Mouse (Mus musculus) cerebral cortex, adult 2 months (tissue): ENCODE data around the gene Pip5k1b.

Experiments used
- WGBS: fragments of 180-500 bp; shearing (Covaris S2); methylation state at CpG from one replicate; pipeline ENCODE4 v1.1.7; 2018; 5-methylcytosine and 5-hydroxymethylcytosine counted together

The Pip5k1b gene

DNA sequence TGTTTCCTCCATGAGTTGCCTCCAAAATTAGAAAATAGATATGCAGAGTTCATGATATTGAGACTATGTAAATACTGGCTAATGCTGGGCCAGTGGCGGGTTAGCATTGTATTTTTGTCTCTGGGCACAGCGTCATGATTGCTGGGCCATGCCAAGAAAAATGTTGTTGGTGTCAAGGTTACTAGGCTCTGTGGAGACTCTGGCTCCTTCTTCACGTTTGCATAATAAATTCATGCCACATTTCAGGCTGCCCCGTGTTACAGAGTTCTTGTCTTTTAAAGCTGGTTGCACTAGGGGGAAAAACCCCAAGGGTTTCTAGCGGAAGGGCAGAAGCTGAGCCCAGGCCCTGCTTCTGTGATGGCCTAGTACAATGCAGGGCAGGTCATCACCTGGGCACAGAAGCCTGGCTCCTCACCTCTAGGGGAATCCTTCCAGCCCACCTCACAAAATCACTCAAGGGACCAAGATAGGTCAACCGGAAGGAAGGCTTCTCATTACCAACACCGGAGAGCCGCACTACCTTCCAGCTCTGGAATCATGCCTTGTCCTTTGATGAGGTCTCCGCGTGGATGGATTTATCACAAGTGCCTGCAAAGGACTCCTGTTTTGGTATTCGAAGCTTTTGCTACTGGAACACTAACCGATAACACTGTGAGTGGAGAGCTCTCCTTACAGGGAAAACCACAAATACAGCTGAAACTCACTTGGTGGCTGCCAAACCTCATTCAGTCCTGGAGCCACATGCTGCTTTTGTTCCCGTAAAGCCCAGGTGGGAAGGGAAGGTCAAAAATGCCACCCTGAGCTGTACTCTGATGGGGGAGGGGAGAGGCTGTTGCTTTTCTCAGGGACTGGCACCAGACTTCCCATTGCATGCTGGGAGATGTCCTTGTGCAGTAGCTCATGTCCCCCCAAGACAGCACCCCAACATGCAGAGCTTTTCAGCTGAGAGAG, 248.1 kb downstream of the Pip5k1b start:
- 68% methylated on average over 13 of the region's 13 CpGs for WGBS

DNA sequence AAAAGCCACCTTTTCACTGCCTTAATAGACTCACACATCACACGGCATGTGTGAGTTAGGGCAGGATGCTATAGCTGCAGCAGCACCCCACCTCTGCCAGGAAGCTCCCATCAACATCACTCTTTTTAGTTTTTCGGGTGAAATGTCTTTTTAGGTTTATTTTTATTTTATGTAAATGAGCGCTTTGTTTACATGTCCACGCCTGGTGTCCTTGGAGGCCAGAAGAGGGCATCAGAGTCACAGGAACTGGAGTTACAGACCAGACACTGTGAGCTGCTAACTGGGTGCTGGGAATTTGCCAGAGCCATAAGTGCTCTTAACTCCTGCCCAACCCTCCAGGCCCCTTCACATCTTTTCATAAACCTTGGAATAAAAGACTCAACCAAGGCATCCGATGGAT, 249.3 kb downstream of the Pip5k1b start:
- 86% methylated on average over 5 of the region's 5 CpGs for WGBS

DNA sequence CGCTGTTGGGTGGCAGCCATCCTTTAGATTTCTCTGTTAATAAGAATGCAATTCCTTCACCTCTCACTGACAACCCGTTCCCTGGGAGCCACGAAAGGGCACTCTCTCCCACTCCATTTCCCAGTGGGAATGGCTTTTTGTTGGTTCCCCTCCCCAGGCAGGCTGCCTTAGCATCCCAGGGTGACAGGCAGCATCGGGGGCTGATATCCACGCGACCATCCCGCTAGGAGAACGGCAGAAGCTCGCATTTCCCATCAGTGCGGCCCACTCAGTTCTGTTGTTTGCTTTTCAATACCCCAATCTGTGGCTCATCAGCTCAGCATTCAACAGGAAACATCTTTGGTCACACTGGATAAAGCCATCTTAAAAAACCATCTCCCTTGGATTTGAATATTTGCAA, 253.5 kb downstream of the Pip5k1b start:
- 76% methylated on average over 10 of the region's 10 CpGs for WGBS

DNA sequence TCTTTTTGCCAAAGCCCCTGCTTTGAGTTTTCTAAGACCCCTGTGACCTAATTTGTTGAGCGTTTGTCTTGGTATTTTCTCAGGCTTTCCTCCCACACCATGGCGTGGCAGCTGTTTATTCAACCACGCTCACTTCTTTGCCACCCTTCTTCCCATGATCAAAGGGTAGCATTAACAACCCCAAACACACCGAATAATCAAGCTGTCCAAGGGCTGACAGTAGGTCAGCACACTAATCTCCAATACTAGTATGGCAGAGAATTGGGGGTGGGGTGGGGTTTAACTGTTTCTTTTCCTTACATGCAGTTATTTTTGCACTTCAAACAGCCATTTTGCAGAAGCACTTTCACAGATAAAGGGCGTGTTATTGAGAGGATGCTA, 253.9 kb downstream of the Pip5k1b start:
- WGBS = 50% methylated on average over 5 of the region's 5 CpGs

DNA sequence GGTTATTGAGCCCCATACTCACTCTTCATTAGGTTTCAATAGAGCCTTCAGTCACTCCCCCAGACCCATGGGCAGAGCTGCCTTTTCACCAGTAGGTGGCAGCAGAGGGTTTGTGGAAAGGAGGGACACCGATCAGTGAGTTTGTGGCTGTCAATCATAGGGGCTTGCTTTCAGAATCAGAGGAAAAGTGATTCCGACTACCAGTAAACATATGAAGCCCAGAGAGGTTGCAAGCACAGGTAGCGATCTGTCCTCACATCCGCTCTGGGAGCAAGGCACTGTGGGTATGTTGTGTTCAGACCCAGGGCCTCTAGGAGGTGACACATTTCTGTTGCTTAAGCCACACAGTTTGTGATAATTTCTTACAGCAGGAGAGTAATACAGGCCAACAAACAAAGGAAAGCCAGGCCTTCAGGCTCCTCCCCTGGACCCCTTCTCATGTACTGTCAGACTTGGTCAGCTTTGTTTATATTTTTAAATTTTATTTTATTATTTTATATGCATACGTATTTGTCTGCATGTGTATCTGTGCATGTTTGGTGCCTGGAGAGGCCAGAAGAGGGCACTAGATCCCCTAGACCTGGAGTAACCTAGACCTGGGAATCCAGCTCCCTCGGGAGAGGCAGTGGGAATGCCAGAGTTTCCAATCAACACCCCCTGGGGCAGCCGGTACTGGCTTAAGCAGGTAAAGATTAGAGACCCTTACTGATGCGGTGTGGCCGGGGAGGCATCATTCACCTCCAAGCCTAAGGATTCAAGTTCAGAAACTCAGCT, 254.5 kb downstream of the Pip5k1b start:
- WGBS = 13% methylated on average over 9 of the region's 9 CpGs

DNA sequence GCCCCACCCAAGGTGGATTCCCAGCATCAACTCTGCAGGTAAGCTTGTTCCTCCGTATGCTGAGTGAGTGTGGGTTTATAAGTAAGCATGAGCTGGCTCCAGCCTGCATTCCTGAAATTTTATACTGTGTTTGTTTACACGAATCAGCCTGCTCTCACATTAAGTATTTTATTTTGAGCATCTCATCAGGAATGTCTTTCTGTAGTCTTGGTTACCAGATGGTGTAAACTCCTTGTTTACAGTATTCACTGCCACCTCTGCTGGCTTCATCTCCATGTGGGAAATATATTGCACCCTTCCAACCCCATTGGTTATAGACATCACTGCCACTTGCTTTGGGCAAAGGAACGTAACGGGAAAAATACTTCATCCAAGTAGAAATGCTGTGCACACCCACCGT, 262.1 kb downstream of the Pip5k1b start:
- WGBS = 70% methylated on average over 5 of the region's 5 CpGs

DNA sequence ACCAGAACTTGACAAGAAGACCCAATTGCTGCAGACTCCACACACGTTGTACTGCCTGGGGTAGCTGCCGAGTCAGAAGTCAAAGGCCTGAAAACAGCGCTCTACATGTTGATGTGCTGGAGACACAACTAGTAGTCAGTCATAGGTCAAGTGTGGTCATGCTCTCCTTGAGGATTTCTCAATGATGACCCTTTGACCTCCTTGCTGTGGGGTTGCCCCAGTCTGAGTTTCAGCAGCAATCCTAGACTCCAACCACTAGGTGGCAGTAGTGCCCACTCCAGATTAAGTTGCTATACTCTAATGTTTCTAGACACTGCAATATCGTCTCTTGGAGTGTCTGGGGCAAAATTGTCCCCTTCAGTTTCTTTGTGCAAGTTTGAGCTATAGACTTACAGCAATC, 271.5 kb downstream of the Pip5k1b start:
- WGBS = 65% methylated on average over 4 of the region's 4 CpGs

DNA sequence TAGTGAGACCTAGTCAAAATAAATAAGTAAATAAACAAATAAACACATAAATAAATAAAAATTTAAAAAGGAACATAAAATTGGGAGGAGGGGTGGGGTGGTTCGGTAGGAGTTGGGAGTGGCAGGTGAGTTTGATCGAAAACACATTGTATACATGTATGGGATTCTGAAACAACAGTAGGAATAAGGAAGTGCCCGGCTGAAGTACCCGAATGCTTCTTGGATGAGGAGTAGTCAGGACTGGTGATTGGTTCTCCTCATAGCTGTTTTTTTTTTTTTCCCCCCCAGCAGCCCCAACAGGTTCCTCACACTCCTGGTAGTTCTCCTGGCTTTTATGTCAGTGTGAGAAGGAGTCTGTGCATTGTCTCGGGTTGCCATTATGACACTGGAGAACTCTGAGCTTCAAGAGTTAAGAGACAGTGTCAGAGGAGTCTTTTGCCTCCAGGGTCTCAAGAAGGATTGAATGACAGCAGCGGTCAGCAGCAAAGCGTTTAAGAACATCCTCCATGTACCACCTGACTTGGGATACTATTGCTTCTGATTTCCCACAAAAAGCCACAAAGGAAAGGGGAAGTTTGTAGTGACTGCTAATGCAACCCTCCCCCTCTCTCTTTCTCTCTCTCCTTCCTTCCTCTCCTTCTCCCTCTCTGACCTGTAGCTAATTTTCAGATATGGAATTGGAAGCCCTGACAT, 274.2 kb downstream of the Pip5k1b start:
- WGBS = 69% methylated on average over 7 of the region's 7 CpGs

DNA sequence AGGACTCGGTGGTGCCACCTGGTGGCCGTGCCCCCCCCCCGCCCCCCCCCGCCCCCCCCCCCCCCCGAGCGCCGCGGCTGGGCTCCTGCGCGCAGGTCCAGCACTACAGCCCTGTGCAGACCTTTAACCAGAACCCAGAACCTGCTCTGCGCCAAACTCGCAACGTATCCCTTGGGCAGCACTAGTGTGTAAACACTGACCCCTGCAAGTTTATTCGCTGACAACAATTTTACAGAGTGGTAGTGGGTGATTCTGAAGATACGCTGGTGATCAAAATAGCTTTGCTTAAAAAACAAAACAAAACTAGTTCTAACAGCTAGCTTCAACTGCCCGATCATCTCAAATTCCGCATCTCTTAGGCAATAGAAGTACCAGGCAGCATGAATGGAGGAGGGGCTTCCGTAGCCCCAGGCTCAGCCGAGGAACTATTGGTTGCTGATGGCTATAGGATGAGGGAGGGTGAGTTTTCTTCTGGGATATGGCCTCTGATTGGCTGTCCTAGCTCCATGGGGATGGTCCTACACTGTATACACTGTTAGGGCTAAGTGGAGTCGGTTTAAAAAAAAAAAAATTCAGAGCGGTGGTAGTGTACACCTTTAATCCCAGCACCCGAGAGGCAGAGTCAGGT, 275.0 kb downstream of the Pip5k1b start, which contains the start of gene Fxn:
Fxn (minus strand) TSS at position 5 of the 628 bp plus-strand sequence.
- 3% methylated on average over 13 of the region's 22 CpGs for WGBS

DNA sequence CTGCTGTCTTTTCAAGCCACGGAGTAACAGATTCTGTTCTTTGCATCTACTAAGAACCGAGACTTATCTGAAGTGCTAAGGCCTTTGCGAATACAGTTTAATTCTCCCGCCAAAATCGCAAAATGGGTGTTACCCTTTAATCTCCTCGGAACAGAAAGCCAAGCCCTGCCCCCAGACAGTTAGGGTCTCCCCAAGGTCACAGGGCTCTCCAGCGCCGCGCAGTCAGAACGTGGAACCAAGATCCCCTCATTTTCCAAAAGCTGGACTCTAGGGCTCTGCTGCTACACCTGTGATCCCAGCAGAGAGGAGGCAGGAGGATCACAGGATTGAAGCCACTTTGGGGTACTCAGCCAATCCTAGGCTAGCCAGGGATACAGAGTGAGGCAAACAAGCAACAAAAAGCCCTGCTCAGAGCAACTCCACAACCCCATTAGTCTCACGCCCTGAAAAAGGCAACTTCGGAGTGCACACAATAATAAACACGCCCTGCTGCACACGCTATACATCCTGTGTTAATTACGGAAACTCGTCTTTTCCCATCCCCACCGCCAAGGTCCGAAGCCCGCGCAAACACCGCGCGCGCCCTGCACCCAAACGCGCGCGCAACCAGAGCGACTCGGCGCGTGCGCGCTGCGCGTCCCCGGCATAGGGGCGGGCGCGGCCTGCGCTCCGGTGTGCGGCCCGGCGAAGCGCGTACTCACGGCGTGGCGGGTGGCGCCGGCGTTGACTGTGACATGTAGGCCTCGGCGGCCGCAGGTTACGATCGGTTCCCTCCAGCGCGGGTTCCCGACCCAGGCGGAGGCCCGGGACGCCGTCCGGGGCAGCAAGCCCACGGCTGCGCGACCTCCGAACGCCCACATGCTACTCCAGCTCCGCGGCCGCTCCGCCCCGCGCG, 275.7 kb downstream of the Pip5k1b start:
- WGBS = 1% methylated on average over 78 of the region's 78 CpGs

DNA sequence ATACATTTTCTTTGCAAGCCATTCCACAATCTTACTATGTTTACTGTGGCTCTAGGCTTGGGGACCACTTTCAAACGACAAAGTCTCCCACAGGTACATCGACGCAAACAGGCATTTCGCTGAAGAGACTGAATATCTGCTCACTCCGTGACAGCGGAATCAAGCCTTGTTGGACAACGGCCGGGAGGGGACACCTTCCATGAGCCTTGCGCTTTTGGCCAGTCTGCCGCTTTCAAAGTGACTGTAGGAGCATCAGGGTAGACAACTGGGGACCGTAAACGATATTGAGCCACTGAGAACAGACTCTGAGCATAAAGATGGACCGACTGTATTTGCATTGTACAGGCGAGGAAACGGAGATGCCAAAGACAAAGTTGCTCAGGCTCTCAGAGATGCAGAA, 276.8 kb downstream of the Pip5k1b start:
- 89% methylated on average over 15 of the region's 15 CpGs for WGBS

DNA sequence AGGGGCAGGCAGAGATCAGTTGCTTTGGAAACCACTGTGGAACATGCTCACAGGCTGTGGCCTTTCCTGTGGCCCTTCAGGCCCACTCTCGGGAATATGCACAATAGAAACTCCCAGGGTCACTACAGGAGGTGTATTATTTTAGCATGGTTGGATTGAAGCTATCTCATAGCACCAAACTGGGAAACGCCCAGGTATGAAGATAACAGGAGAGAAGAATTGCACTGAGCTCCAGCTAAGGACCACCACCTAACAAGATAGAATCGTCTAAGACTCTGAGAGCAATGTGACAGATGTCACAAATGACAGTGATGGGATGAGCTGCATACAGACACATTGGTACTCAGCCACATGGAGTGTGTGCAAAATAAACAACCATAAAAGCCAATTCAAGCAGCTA, 281.4 kb downstream of the Pip5k1b start:
- WGBS = 66% methylated on average over 3 of the region's 3 CpGs

DNA sequence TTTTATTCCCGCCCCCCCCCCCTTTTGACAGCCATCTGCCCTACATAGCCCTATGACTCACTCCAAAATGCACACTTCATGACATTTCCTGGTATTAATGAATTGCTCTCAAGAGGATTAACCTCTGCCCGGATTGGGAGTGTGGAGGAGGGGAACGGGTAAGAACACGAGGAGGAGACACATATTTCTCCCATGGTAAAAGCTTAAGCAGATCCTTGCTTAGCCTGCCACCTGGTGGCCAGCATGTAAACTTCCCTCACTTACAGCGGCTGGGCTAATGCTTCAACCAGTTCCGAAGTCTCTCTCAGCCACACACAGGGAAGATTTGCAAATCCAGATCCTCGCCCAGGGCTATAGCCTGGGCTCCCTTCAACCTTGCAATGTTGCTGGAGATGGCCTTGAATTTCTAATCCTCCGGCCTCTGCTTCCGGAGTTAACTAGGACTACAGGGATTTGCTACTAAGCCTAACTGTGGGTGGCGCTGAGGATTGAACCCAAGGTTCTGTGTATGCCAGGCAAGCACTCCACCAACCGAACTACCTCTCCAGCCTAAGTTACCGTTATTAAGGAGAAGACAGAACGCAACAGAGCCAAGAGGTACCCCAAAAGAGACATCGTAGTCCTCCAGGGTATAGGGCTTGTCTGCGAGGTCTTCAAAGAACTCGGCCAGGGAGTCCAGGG, 283.8 kb downstream of the Pip5k1b start:
- WGBS = 42% methylated on average over 16 of the region's 16 CpGs

DNA sequence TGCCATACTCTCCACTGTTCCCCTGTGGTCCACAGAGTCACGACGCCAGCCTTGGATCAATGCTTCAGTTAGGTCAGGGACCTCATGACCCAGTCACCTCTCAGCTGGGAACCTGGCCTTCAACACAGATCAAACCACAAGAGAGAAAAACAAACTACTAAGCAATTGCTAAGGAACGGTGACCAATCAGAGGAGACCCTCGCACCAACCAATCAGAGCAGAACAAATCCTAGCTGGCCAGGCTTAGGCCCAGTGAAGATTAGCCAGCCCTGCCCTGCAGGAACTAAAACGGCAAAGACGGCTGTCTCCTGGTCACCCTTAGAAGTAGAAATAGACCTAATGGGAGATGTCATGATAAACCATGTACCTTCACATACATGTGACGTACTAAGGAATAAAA, 284.3 kb downstream of the Pip5k1b start:
- WGBS = 45% methylated on average over 7 of the region's 7 CpGs

DNA sequence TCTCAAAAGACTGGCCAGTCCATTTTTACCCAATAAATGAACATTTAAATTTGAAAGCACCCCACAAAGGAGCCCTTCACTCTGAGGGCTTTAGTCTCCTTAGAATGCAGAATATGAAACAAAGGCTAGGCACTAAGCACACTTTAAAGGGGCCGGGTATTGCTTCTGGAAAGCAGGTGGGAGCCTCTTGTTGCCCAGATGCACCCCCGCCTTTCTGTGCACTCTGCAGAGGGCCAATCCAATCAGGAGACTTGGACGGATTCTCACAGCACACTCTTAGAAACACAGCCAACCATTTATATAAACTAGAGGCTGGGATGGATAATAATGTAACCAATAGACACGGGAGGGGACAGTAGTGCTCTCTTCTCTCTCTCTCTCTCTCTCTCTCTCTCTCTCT, 287.1 kb downstream of the Pip5k1b start:
- 50% methylated on average over 4 of the region's 4 CpGs for WGBS

DNA sequence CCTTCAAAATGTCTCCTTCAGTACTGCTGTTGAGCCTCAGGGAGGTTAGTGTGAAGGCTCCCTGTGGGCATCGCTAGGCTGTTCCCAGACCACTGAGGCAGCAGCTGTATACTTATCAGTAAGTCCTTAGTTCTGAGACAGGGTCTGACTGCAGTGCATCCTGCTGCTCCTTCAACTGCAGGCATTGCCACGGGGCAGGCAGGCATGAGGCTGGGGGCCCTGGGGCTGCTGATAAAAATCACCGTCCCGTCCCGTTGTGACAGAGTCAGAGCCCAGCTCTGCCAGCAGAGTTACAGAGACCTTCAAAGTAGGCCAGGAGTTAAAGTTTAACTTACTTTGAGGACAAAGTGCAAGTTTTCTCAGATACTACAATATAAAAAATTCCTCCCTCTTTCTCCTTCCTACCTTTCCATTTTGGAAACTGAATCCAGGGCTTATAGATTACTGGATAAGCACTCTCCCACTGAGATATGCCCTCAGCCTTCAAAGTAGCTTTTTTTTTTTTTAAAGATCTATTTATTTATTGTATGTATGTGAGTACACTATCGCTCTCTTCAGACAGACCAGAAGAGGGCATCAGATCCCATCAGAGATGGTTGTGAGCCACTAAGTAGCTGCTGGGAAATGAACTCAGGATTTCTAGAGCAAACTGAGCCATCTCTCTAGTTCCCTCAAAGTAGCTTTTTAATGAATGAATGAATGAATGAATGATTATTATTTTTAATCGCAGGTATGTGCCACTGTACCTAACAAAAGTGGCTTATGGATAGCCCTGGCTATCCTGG, 289.4 kb downstream of the Pip5k1b start:
- WGBS = 96% methylated on average over 7 of the region's 7 CpGs

DNA sequence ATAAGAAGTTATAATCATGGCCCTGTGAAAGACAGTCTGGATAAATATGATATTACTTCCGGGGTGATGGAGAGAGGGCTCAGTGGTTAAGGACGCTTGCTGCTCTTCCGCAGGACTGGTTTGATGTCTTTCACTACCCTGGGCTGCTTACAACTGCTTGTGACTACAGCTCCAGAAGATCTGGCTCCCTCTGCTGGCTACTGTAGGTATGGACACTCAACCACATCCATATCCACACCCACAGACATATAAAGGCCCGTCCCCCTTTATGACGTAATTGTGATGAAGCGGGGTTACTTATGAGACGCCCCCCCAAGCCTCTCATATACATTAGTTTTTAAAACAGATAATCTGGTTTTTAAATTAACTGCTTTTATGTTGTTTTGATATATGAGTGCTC, 290.7 kb downstream of the Pip5k1b start:
- WGBS = 32% methylated on average over 7 of the region's 7 CpGs

DNA sequence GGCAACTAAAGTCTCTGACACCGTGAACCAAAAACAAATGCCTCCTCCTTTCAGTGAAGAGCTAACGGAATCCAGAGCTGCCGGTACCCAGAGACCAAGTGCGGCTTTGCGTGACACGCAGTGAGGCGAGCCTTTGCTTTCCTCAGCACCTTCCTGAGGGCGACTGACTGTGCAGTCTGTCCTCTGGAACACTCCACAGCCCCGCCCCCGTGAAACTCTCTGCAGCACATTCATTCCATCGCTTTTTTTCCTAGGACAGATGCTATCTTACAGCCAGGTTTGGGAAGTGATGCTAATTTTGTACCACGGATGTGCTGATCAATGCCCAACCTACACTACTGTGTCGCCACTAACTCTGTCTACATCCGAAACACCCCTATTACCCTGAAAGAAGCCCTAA, 292.9 kb downstream of the Pip5k1b start:
- 91% methylated on average over 14 of the region's 14 CpGs for WGBS
